In the genomic region with DNA sequence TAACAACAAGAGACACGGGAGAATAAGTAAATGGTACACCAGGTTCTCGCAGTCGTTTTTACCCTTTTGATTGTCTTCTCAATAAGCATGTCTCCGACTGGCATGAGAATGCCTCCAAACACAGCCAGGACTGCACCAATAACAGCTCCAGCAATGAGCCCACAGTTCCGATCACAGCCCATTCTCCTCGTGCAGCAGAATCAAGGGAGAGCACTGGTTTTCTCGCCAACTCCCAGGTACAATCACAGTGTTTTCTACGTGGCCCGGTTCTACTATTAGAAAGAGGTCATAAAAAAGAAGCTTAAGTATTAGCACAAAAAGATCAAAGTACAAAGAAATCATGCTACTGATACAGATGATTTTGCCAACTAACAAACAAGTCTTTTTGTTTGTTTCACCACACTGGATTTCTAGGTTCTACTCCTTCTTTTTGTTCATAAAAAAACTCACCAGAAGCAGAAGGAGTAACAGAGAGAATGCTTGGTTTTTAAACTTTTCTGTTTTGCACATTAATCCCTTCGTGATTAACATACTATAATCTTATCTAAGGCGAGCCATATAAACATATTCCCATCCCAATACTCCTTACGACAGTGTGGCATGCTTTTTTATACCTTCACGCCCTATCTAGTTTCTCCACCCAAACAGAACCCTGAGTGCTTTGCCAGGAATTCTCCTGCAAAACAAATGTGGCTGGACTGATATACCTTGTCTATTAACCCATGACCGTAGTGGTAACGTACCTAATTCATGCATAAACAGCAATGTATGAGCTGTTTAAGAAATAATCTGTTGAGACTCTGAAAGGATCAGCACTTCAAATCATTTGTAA, we compare ENCODE assay signal across 20 mouse cellular contexts. TPM values are rescaled to one million over a fixed set of nuclear protein-coding genes. Genes with fewer than 3 reads are reported as not detected.
DNase-seq lines count a peak whose midpoint lies in the region; ATAC-seq and TF ChIP-seq lines count a peak whose summit lies in the region.
"Had no signal": no experiment of that assay in that cellular context is flagged by ENCODE, and none has a peak within 500 bp of the region (broad histone marks: within the 10 kb centered on the region; RNA-seq: fewer than 3 reads in every experiment).

No protein-coding gene starts in this region.

- TF ChIP-seq CTCF in stomach, postnatal 0 days (IDR thresholded peaks at IDR 0.05; ENCODE audit: low read depth), result no peak
- TF ChIP-seq CTCF in liver, embryonic 14.5 days (IDR thresholded peaks at IDR 0.05; ENCODE audit: low read depth), result no peak

- no peak overlapping the region for H3K27ac ChIP-seq in stomach, embryonic 15.5 days
- no peak overlapping the region for H3K27ac ChIP-seq in stomach, postnatal 0 days (replicated peaks)
- H3K27ac ChIP-seq in liver, embryonic 14.5 days, result peak overlapping the region; percentile 51
- H3K27ac ChIP-seq in forebrain, embryonic 15.5 days (replicated peaks), result no peak overlapping the region
- H3K27ac ChIP-seq: limb, embryonic 15.5 days; midbrain, embryonic 13.5 days had no signal

- no peak overlapping the region for H3K4me3 ChIP-seq in stomach, embryonic 15.5 days (replicated peaks)
- no peak overlapping the region for H3K4me3 ChIP-seq in stomach, postnatal 0 days (ENCODE audit: low read depth, low read length)
- 0 out of 4 replicates have a peak overlapping the region, but pooled peaks of 1 of the 2 experiments have one; percentile 15 for H3K4me3 ChIP-seq in liver, embryonic 14.5 days (ENCODE audit: insufficient read depth in 1 of 2, low read depth in 2 of 2, low read length in 2 of 2)
- H3K4me3 ChIP-seq in forebrain, embryonic 15.5 days, result no peak overlapping the region
- H3K4me3 ChIP-seq: heart, embryonic 12.5 days; limb, embryonic 15.5 days; midbrain, embryonic 13.5 days had no signal

- DNase-seq in stomach, postnatal 0 days (ENCODE audit: low spot score), result no peak
- peak; percentile 68 to 78 (median 69) for DNase-seq in liver, embryonic 14.5 days (ENCODE audit: low read depth in 3 of 3, low spot score in 3 of 3)
- DNase-seq in spleen, postnatal 36 days (ENCODE audit: low spot score in 2 of 2), result peak; percentile 27 to 72
- no peak for DNase-seq in thymus, postnatal 25 days
- no peak for DNase-seq in natural killer cell, adult 2 months (ENCODE audit: low spot score in 2 of 2)
- DNase-seq: adrenal gland, postnatal 14 days; cerebellum, adult 11 months; gastrocnemius, postnatal 25 days; heart, postnatal 4 days; kidney, postnatal 14 days; layer of hippocampus, adult 9-11 months; right cerebral cortex, postnatal 25 days; thymus, postnatal 14 days had no signal

- no peak overlapping the region for H3K4me2 ChIP-seq in stomach, embryonic 15.5 days
- no peak overlapping the region for H3K4me2 ChIP-seq in stomach, postnatal 0 days (replicated peaks; ENCODE audit: low read depth)
- H3K4me2 ChIP-seq in liver, embryonic 14.5 days (ENCODE audit: low read depth), result peak overlapping the region; percentile 32
- no peak overlapping the region for H3K4me2 ChIP-seq in forebrain, embryonic 15.5 days (replicated peaks)
- H3K4me2 ChIP-seq: heart, embryonic 12.5 days; limb, embryonic 15.5 days; midbrain, embryonic 13.5 days had no signal

- no peaks in the 10 kb centered on the region for H3K27me3 ChIP-seq in stomach, embryonic 15.5 days (replicated peaks)
- H3K27me3 ChIP-seq in stomach, postnatal 0 days (ENCODE audit: control insufficient read depth, insufficient read depth, low read length), result no peaks in the 10 kb centered on the region
- H3K27me3 ChIP-seq in liver, embryonic 14.5 days (ENCODE audit: control insufficient read depth, insufficient read depth, low read length), result no peaks in the 10 kb centered on the region
- no peaks in the 10 kb centered on the region for H3K27me3 ChIP-seq in forebrain, embryonic 15.5 days
- H3K27me3 ChIP-seq: heart, embryonic 12.5 days; limb, embryonic 15.5 days; midbrain, embryonic 13.5 days had no signal

- ATAC-seq in stomach, embryonic 15.5 days (ENCODE audit: insufficient read depth, low FRiP score, low read depth), result peak; percentile 79; the same call in 1 of the 2 replicates
- ATAC-seq in stomach, postnatal 0 days (ENCODE audit: low FRiP score, low TSS enrichment), result no peak
- peak; percentile 86 for ATAC-seq in erythroid progenitor cell, adult 5-6 weeks (replicated peaks; ENCODE audit: low FRiP score, poor library complexity, severe bottlenecking)
- peak; percentile 99 for ATAC-seq in liver, embryonic 14.5 days (ENCODE audit: insufficient read depth)
- no peak for ATAC-seq in forebrain, embryonic 15.5 days (replicated peaks)
- ATAC-seq: forebrain, embryonic 14.5 days; midbrain, embryonic 13.5 days had no signal

- H3K4me1 ChIP-seq in stomach, embryonic 15.5 days, result no peaks in the 10 kb centered on the region
- no peaks in the 10 kb centered on the region for H3K4me1 ChIP-seq in stomach, postnatal 0 days (replicated peaks; ENCODE audit: control insufficient read depth, insufficient read depth)
- peaks cover 3 to 5% of the 10 kb centered on the region in 2 experiments; a peak in 3 of 4 replicates for H3K4me1 ChIP-seq in liver, embryonic 14.5 days (replicated peaks; ENCODE audit: control insufficient read depth in 2 of 2, insufficient read depth in 2 of 2, low read length in 1 of 2)
- H3K4me1 ChIP-seq in forebrain, embryonic 15.5 days, result no peaks in the 10 kb centered on the region
- H3K4me1 ChIP-seq: midbrain, embryonic 13.5 days had no signal

- no peaks in the 10 kb centered on the region for H3K36me3 ChIP-seq in stomach, embryonic 15.5 days
- no peaks in the 10 kb centered on the region for H3K36me3 ChIP-seq in stomach, postnatal 0 days (ENCODE audit: control insufficient read depth, insufficient read depth, low read length)
- H3K36me3 ChIP-seq in liver, embryonic 14.5 days (replicated peaks; ENCODE audit: control insufficient read depth, insufficient read depth, low read depth), result no peaks in the 10 kb centered on the region
- H3K36me3 ChIP-seq in forebrain, embryonic 15.5 days, result no peaks in the 10 kb centered on the region
- H3K36me3 ChIP-seq: limb, embryonic 15.5 days; midbrain, embryonic 13.5 days had no signal

- no peak overlapping the region for H3K9ac ChIP-seq in stomach, embryonic 15.5 days
- H3K9ac ChIP-seq in stomach, postnatal 0 days (ENCODE audit: low read length), result no peak overlapping the region
- no peak overlapping the region; the same call in 1 of the 2 replicates for H3K9ac ChIP-seq in liver, embryonic 14.5 days (replicated peaks)
- no peak overlapping the region for H3K9ac ChIP-seq in forebrain, embryonic 15.5 days (replicated peaks)
- H3K9ac ChIP-seq: heart, embryonic 12.5 days; limb, embryonic 15.5 days; midbrain, embryonic 13.5 days had no signal

- no peaks in the 10 kb centered on the region for H3K9me3 ChIP-seq in stomach, embryonic 15.5 days
- H3K9me3 ChIP-seq in stomach, postnatal 0 days (ENCODE audit: control insufficient read depth, low read length), result no peaks in the 10 kb centered on the region
- no peaks in the 10 kb centered on the region for H3K9me3 ChIP-seq in liver, embryonic 14.5 days (ENCODE audit: control insufficient read depth, low read length)
- H3K9me3 ChIP-seq in forebrain, embryonic 15.5 days, result no peaks in the 10 kb centered on the region
- H3K9me3 ChIP-seq: limb, embryonic 15.5 days; midbrain, embryonic 13.5 days had no signal

- 73% methylated on average over 15 of the region's 15 CpGs for WGBS in stomach, embryonic 15.5 days
- 67% methylated on average over 15 of the region's 15 CpGs for WGBS in stomach, postnatal 0 days
- 45% methylated on average over 15 of the region's 15 CpGs for WGBS in liver, embryonic 14.5 days (ENCODE audit: insufficient replicate concordance)
- WGBS in forebrain, embryonic 15.5 days, result 75% methylated on average over 15 of the region's 15 CpGs

- no peak for TF ChIP-seq EP300 in stomach, postnatal 0 days (optimal IDR thresholded peaks at IDR 0.05)
- TF ChIP-seq EP300 in liver, embryonic 14.5 days (IDR thresholded peaks at IDR 0.05; ENCODE audit: low read depth), result peak; percentile 95

RNA-seq across cellular contexts. Expression of gene Cd36, which starts 59.7 kb away (rescaled TPM):
- polyA plus RNA-seq in stomach, embryonic 15.5 days (2015; fragmentation: Nextera tagmentation; extraction: Ambion mirVana), result 29.7 and 30.0 TPM in 2 replicates
- polyA plus RNA-seq in stomach, postnatal 0 days (2015; fragmentation: Nextera tagmentation; extraction: Ambion mirVana), result 28.2 and 35.9 TPM in 2 replicates
- total RNA-seq in erythroid progenitor cell, adult 5-6 weeks (2015; ENCODE audit: low replicate concordance), result 136 and 145 TPM in 2 replicates
- total RNA-seq in erythroid progenitor cell, adult 5-6 weeks (2017; ENCODE audit: low replicate concordance), result 172 and 232 TPM in 2 replicates
- polyA plus RNA-seq in liver, embryonic 14.5 days (2012; rRNA removed), result 5.2 and 9.3 TPM in 2 replicates
- 23.0 and 25.9 TPM in 2 replicates for polyA plus RNA-seq in liver, embryonic 14.5 days (2014; fragmentation: Nextera tagmentation; extraction: Ambion mirVana)
- 0.66 and 0.96 TPM in 2 replicates for polyA plus RNA-seq in forebrain, embryonic 15.5 days (2015; fragmentation: Nextera tagmentation; extraction: Ambion mirVana)

Comparison
In these comparisons a context has a peak if more than half of its experiments do, and no peak if none do; other contexts are left out.
1. ATAC-seq: peak in stomach, embryonic 15.5 days (single experiment), erythroid progenitor cell, adult 5-6 weeks (single experiment) and liver, embryonic 14.5 days (single experiment); none in stomach, postnatal 0 days (single experiment) and forebrain, embryonic 15.5 days (single experiment).
2. DNase-seq: peak in liver, embryonic 14.5 days (3 of 3) and spleen, postnatal 36 days (2 of 2); none in stomach, postnatal 0 days (single experiment), thymus, postnatal 25 days (single experiment) and natural killer cell, adult 2 months (0 of 2).